In the genomic region with DNA sequence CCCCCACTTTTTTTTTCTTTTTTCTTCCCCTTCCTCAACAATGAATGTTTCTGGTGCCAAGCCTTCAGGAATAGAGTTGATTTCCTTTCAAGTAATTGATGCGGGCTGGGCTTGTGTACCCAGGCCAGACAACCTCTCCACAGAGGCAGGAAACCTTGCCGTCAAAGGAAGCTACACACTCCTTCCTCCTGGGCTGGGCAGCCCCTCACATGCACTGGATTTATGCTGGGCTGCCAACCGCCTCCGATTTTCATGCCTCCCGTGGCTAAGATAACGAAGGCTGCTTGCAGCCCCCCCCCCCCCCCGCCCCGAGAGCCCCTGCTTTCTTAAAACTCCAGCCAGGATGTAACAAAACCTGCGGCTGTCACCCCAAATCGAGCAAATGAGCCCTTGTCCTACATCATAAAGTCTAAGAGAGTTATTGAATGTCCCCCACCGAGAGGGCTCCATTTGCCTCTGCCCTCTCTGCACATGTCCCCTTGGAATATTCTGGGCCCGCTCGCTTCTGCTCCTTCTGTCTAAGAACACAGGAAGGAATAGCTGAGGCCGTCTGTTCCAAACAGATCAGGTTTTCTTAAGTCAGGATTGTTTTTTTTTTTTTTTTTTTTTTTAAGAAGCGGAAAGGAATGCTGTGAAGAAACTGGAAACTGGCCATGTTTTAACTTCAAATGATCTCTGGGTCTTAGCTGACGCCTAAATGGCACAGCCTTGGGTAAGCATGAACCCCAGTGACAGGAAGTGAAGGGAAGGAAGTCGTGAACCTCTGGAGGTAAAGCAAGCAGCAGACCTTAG, we compare ENCODE assay signal across 9 mouse cellular contexts.
DNase-seq lines count a peak whose midpoint lies in the region; ATAC-seq and TF ChIP-seq lines count a peak whose summit lies in the region.
"Had no signal": no experiment of that assay in that cellular context is flagged by ENCODE, and none has a peak within 500 bp of the region (broad histone marks: within the 10 kb centered on the region; RNA-seq: fewer than 3 reads in every experiment).

No protein-coding gene starts in this region.

- H3K9me3 ChIP-seq in hindbrain, embryonic 10.5 days, result no peaks in the 10 kb centered on the region
- H3K9me3 ChIP-seq in hindbrain, postnatal 0 days (ENCODE audit: low read length), result no peaks in the 10 kb centered on the region
- H3K9me3 ChIP-seq in forebrain, embryonic 14.5 days (replicated peaks; ENCODE audit: control insufficient read depth, low read length), result no peaks in the 10 kb centered on the region
- no peaks in the 10 kb centered on the region for H3K9me3 ChIP-seq in limb, embryonic 12.5 days
- H3K9me3 ChIP-seq in intestine, postnatal 0 days (ENCODE audit: control insufficient read depth), result no peaks in the 10 kb centered on the region

- no peak for ATAC-seq in hindbrain, postnatal 0 days
- peak; percentile 51; the same call in 1 of the 2 replicates for ATAC-seq in forebrain, embryonic 14.5 days
- ATAC-seq in limb, embryonic 12.5 days (ENCODE audit: insufficient number of reproducible peaks, insufficient read depth, low FRiP score, low TSS enrichment, low read depth), result no peak
- ATAC-seq in intestine, postnatal 0 days, result no peak

- peak overlapping the region; percentile 70 for H3K27ac ChIP-seq in hindbrain, embryonic 10.5 days
- no peak overlapping the region for H3K27ac ChIP-seq in hindbrain, postnatal 0 days
- H3K27ac ChIP-seq in forebrain, embryonic 14.5 days (ENCODE audit: low read depth, low read length), result no peak overlapping the region
- peak overlapping the region; percentile 35; the same call in 1 of the 2 replicates for H3K27ac ChIP-seq in limb, embryonic 12.5 days
- no peak overlapping the region for H3K27ac ChIP-seq in intestine, postnatal 0 days (ENCODE audit: low read depth, low read length)

- DNase-seq in hindbrain, embryonic 10.5 days (ENCODE audit: low spot score), result peak; percentile 43
- DNase-seq in hindbrain, postnatal 0 days (ENCODE audit: low spot score), result no peak
- peak; percentile 75 for DNase-seq in embryo, embryonic 11 days
- peak; percentile 36 for DNase-seq in forebrain, embryonic 14.5 days (ENCODE audit: low spot score)
- no peak for DNase-seq in cerebellum, postnatal 10 days
- DNase-seq in right cerebral cortex, postnatal 36 days (ENCODE audit: low spot score in 2 of 2), result no peak
- DNase-seq: layer of hippocampus, adult 9-11 months had no signal

- H3K9ac ChIP-seq in hindbrain, postnatal 0 days (replicated peaks; ENCODE audit: low read length), result no peak overlapping the region
- H3K9ac ChIP-seq in forebrain, embryonic 14.5 days (ENCODE audit: low read length), result no peak overlapping the region
- no peak overlapping the region for H3K9ac ChIP-seq in limb, embryonic 12.5 days (replicated peaks)
- H3K9ac ChIP-seq in intestine, postnatal 0 days (ENCODE audit: low read depth, low read length), result no peak overlapping the region

- H3K4me2 ChIP-seq in hindbrain, postnatal 0 days (ENCODE audit: low read depth, low read length), result no peak overlapping the region
- H3K4me2 ChIP-seq in forebrain, embryonic 14.5 days (ENCODE audit: low read length), result no peak overlapping the region
- H3K4me2 ChIP-seq in limb, embryonic 12.5 days, result peak overlapping the region; percentile 45
- no peak overlapping the region for H3K4me2 ChIP-seq in intestine, postnatal 0 days (replicated peaks; ENCODE audit: low read depth)

- peaks cover 39% of the 10 kb centered on the region for H3K27me3 ChIP-seq in hindbrain, embryonic 10.5 days (ENCODE audit: insufficient read depth, poor library complexity, severe bottlenecking)
- H3K27me3 ChIP-seq in hindbrain, postnatal 0 days (ENCODE audit: insufficient read depth, low read length), result peaks cover 4% of the 10 kb centered on the region; the same call in 1 of the 2 replicates
- peaks cover 28% of the 10 kb centered on the region for H3K27me3 ChIP-seq in forebrain, embryonic 14.5 days (replicated peaks; ENCODE audit: control insufficient read depth, insufficient read depth, low read length)
- H3K27me3 ChIP-seq in limb, embryonic 12.5 days, result peaks cover 88% of the 10 kb centered on the region
- H3K27me3 ChIP-seq in intestine, postnatal 0 days (replicated peaks; ENCODE audit: control insufficient read depth, insufficient read depth, low read length), result no peaks in the 10 kb centered on the region

- no peak for TF ChIP-seq CTCF in hindbrain, postnatal 0 days (IDR thresholded peaks at IDR 0.05; ENCODE audit: low read depth)
- TF ChIP-seq CTCF in intestine, postnatal 0 days (IDR thresholded peaks at IDR 0.05; ENCODE audit: low read depth), result no peak

- no peak overlapping the region for H3K4me3 ChIP-seq in hindbrain, embryonic 10.5 days
- no peak overlapping the region for H3K4me3 ChIP-seq in hindbrain, postnatal 0 days (ENCODE audit: low read length)
- no peak overlapping the region for H3K4me3 ChIP-seq in forebrain, embryonic 14.5 days (ENCODE audit: low read depth, low read length)
- no peak overlapping the region for H3K4me3 ChIP-seq in limb, embryonic 12.5 days (replicated peaks)
- no peak overlapping the region for H3K4me3 ChIP-seq in intestine, postnatal 0 days (ENCODE audit: low read depth, low read length)

- peaks cover 60% of the 10 kb centered on the region for H3K4me1 ChIP-seq in hindbrain, embryonic 10.5 days (replicated peaks)
- H3K4me1 ChIP-seq in hindbrain, postnatal 0 days (ENCODE audit: insufficient read depth, low read length), result 0 out of 2 replicates have a peak, but pooled peaks cover 3% of the 10 kb centered on the region
- H3K4me1 ChIP-seq in forebrain, embryonic 14.5 days (ENCODE audit: control insufficient read depth, insufficient read depth, low read length), result peaks cover 16% of the 10 kb centered on the region
- H3K4me1 ChIP-seq in limb, embryonic 12.5 days (replicated peaks), result peaks cover 30% of the 10 kb centered on the region
- no peaks in the 10 kb centered on the region for H3K4me1 ChIP-seq in intestine, postnatal 0 days (replicated peaks; ENCODE audit: control insufficient read depth, insufficient read depth, low read length)

- H3K36me3 ChIP-seq in hindbrain, embryonic 10.5 days, result no peaks in the 10 kb centered on the region
- no peaks in the 10 kb centered on the region for H3K36me3 ChIP-seq in hindbrain, postnatal 0 days (ENCODE audit: insufficient read depth, low read length)
- no peaks in the 10 kb centered on the region for H3K36me3 ChIP-seq in forebrain, embryonic 14.5 days (ENCODE audit: control insufficient read depth, insufficient read depth, low read length)
- H3K36me3 ChIP-seq in limb, embryonic 12.5 days, result no peaks in the 10 kb centered on the region
- H3K36me3 ChIP-seq in intestine, postnatal 0 days (ENCODE audit: control insufficient read depth, insufficient read depth), result no peaks in the 10 kb centered on the region

- 21% methylated on average over 17 of the region's 17 CpGs for WGBS in hindbrain, embryonic 10.5 days
- 17% methylated on average over 16 of the region's 17 CpGs for WGBS in hindbrain, postnatal 0 days
- WGBS in forebrain, embryonic 14.5 days, result 5% methylated on average over 16 of the region's 17 CpGs
- WGBS in limb, embryonic 12.5 days, result 8% methylated on average over 15 of the region's 17 CpGs
- 32% methylated on average over 17 of the region's 17 CpGs for WGBS in intestine, postnatal 0 days

Comparison
In these comparisons a context has a peak if more than half of its experiments do, and no peak if none do; other contexts are left out.
1. DNase-seq: peak in hindbrain, embryonic 10.5 days (single experiment), embryo, embryonic 11 days (single experiment) and forebrain, embryonic 14.5 days (single experiment); none in hindbrain, postnatal 0 days (single experiment), cerebellum, postnatal 10 days (0 of 2) and right cerebral cortex, postnatal 36 days (0 of 2).
2. H3K27ac ChIP-seq: peak in hindbrain, embryonic 10.5 days (single experiment) and limb, embryonic 12.5 days (single experiment); none in hindbrain, postnatal 0 days (single experiment), forebrain, embryonic 14.5 days (single experiment) and intestine, postnatal 0 days (single experiment).